Mouse (Mus musculus) kidney, embryonic 15.5 days (tissue): ENCODE data around the gene Oxnad1. TPM values are rescaled to one million over a fixed set of nuclear protein-coding genes. Genes with fewer than 3 reads are reported as not detected.
"Not testable (repeated sequence)": the region's sequence is repeated elsewhere in the genome, so short reads cannot be mapped to it uniquely, and the experiment has no call there.

ENCODE experiments used
- ATAC-seq: fragments of 200-750 bp; cut with Nextera tagmentation; replicated peaks from 2 replicates; pipeline ENCODE4 v1.8.0; 2017; ENCODE audit warnings: moderate TSS enrichment; ENCODE audit not compliant: low FRiP score
- H3K27ac ChIP-seq: fragments of 300-500 bp; sonication (generic); 2 replicates; pipeline ENCODE4 v1.5.1; 2015; ENCODE audit warnings: mild to moderate bottlenecking, inconsistent platforms
- H3K27me3 ChIP-seq: fragments of 300-500 bp; sonication (generic); 2 replicates; pipeline ENCODE4 v1.6.1; 2015; ENCODE audit warnings: inconsistent platforms
- H3K36me3 ChIP-seq: fragments of 300-500 bp; sonication (generic); 2 replicates; pipeline ENCODE4 v1.6.1; 2015; ENCODE audit warnings: inconsistent platforms
- H3K4me1 ChIP-seq: fragments of 300-500 bp; sonication (generic); 2 replicates; pipeline ENCODE4 v1.6.1; 2015; ENCODE audit warnings: inconsistent platforms
- H3K4me2 ChIP-seq: fragments of 300-500 bp; sonication (generic); 2 replicates; pipeline ENCODE4 v1.6.1; 2015; ENCODE audit warnings: moderate library complexity, mild to moderate bottlenecking, inconsistent platforms
- H3K4me3 ChIP-seq: fragments of 300-500 bp; sonication (generic); replicated peaks from 2 replicates; pipeline ENCODE4 v1.5.1; 2015; ENCODE audit warnings: mild to moderate bottlenecking, inconsistent platforms
- H3K9ac ChIP-seq: fragments of 300-500 bp; sonication (generic); 2 replicates; pipeline ENCODE4 v1.6.1; 2015; ENCODE audit warnings: mild to moderate bottlenecking, inconsistent platforms
- H3K9me3 ChIP-seq: fragments of 300-500 bp; sonication (generic); replicated peaks from 2 replicates; pipeline ENCODE4 v1.6.1; 2016; ENCODE audit warnings: inconsistent platforms
- WGBS: fragments of 180-500 bp; shearing (Covaris S2); methylation state at CpG from one replicate; pipeline ENCODE4 v1.1.7; 2015; ENCODE audit warnings: mixed read lengths; 5-methylcytosine and 5-hydroxymethylcytosine counted together
- polyA plus RNA-seq: library from polyadenylated mRNA; unstranded; fragments of >200 nt; fragmentation: Nextera tagmentation; extraction: Ambion mirVana; gene quantifications from 2 replicates; pipeline ENCODE4 v1.2.1, GENCODE M21; 2015

Gene Oxnad1
- polyA plus RNA-seq, 1 experiment from 2014 or later, result 38.7 TPM

GRCm38 (mm10) chr14:32072807-32073206 is 12.4 kb upstream of the Oxnad1 start:
- Histone ChIP-seq H3K27me3 (no peaks in the 10 kb centered on the region), H3K27ac (peak overlapping the region; percentile 82), H3K4me3 (no peak overlapping the region), H3K9ac (no peak overlapping the region), H3K9me3 (no peaks in the 10 kb centered on the region), H3K4me2 (no peak overlapping the region), H3K36me3 (no peaks in the 10 kb centered on the region), H3K4me1 (peaks cover 23% of the 10 kb centered on the region)
- no peak for ATAC-seq

- no peak overlapping the region for H3K9ac ChIP-seq
- H3K27me3 ChIP-seq, result no peaks in the 10 kb centered on the region
- H3K36me3 ChIP-seq, result no peaks in the 10 kb centered on the region
- no peak overlapping the region for H3K4me2 ChIP-seq
- ATAC-seq, result no peak
- H3K4me1 ChIP-seq, result peaks cover 23% of the 10 kb centered on the region
- no peak overlapping the region for H3K4me3 ChIP-seq
- H3K27ac ChIP-seq, result peak overlapping the region; percentile 82
- 29% methylated on average over 8 of the region's 8 CpGs for WGBS
- no peaks in the 10 kb centered on the region for H3K9me3 ChIP-seq
Measured at GRCm38 (mm10) chr14:32073211-32073685, 11.9 kb upstream of the Oxnad1 start.

GRCm38 (mm10) chr14:32073901-32074300 is 11.3 kb upstream of the Oxnad1 start:
- peaks cover 23% of the 10 kb centered on the region for H3K4me1 ChIP-seq
- H3K4me3 ChIP-seq, result no peak overlapping the region
- H3K4me2 ChIP-seq, result no peak overlapping the region
- H3K36me3 ChIP-seq, result no peaks in the 10 kb centered on the region
- peak overlapping the region; percentile 82 for H3K27ac ChIP-seq
- peak; percentile 89 for ATAC-seq
- WGBS, result 27% methylated on average over 7 of the region's 7 CpGs
- H3K9me3 ChIP-seq, result no peaks in the 10 kb centered on the region
- no peak overlapping the region for H3K9ac ChIP-seq
- no peaks in the 10 kb centered on the region for H3K27me3 ChIP-seq

- no peak overlapping the region for H3K9ac ChIP-seq
- no peaks in the 10 kb centered on the region for H3K27me3 ChIP-seq
- ATAC-seq, result no peak
- no peak overlapping the region for H3K27ac ChIP-seq
- no peak overlapping the region for H3K4me3 ChIP-seq
- WGBS, result 41% methylated on average over 8 of the region's 8 CpGs
- no peaks in the 10 kb centered on the region for H3K9me3 ChIP-seq
- H3K4me2 ChIP-seq, result no peak overlapping the region
- H3K4me1 ChIP-seq, result peaks cover 20% of the 10 kb centered on the region
- peaks cover 17% of the 10 kb centered on the region for H3K36me3 ChIP-seq
Measured at GRCm38 (mm10) chr14:32076896-32077575, 8.1 kb upstream of the Oxnad1 start.

GRCm38 (mm10) chr14:32081026-32081425 is 4.1 kb upstream of the Oxnad1 start:
- Histone ChIP-seq H3K4me3 (no peak overlapping the region), H3K27me3 (no peaks in the 10 kb centered on the region)
- no peak for ATAC-seq

GRCm38 (mm10) chr14:32082891-32083290 is 2.3 kb upstream of the Oxnad1 start:
- Histone ChIP-seq H3K27ac (no peak overlapping the region), H3K9me3 (no peaks in the 10 kb centered on the region), H3K4me3 (no peak overlapping the region), H3K36me3 (peaks cover 28% of the 10 kb centered on the region), H3K4me2 (no peak overlapping the region), H3K4me1 (peaks cover 22% of the 10 kb centered on the region), H3K27me3 (no peaks in the 10 kb centered on the region), H3K9ac (no peak overlapping the region)
- WGBS, result 96% methylated on average over 6 of the region's 6 CpGs
- no peak for ATAC-seq

More at GRCm38 (mm10) chr14:32081026-32081425, 4.1 kb upstream of the Oxnad1 start:
- 90% methylated on average over 10 of the region's 10 CpGs for WGBS
- Histone ChIP-seq H3K9me3 (no peaks in the 10 kb centered on the region), H3K9ac (no peak overlapping the region), H3K4me1 (peaks cover 7% of the 10 kb centered on the region; the same call in 1 of the 2 replicates), H3K36me3 (peaks cover 28% of the 10 kb centered on the region), H3K4me2 (no peak overlapping the region), H3K27ac (no peak overlapping the region)

GRCm38 (mm10) chr14:32083466-32083865 is 1.7 kb upstream of the Oxnad1 start:
- no peak overlapping the region for H3K27ac ChIP-seq
- no peaks in the 10 kb centered on the region for H3K27me3 ChIP-seq
- H3K9ac ChIP-seq, result no peak overlapping the region
- WGBS, result 88% methylated on average over 2 of the region's 2 CpGs
- H3K4me3 ChIP-seq, result no peak overlapping the region
- peaks cover 28% of the 10 kb centered on the region for H3K36me3 ChIP-seq
- peaks cover 22% of the 10 kb centered on the region for H3K4me1 ChIP-seq
- no peak overlapping the region for H3K4me2 ChIP-seq
- no peak for ATAC-seq
- H3K9me3 ChIP-seq, result no peaks in the 10 kb centered on the region

- ATAC-seq, result peak; percentile 95
- WGBS, result under 1% methylated on average over 43 of the region's 43 CpGs
- no peaks in the 10 kb centered on the region for H3K27me3 ChIP-seq
- peak within 1 kb of the TSS; percentile 60 for H3K4me2 ChIP-seq
- H3K9me3 ChIP-seq, result no peaks in the 10 kb centered on the region
- H3K4me3 ChIP-seq, result peak within 1 kb of the TSS; percentile 70
- peaks cover 30% of the 10 kb centered on the region for H3K4me1 ChIP-seq
- H3K9ac ChIP-seq, result peak within 1 kb of the TSS; percentile 62
- H3K27ac ChIP-seq, result peak within 1 kb of the TSS; percentile 93
- peaks cover 28% of the 10 kb centered on the region for H3K36me3 ChIP-seq
Measured at GRCm38 (mm10) chr14:32085486-32086201, 470 bp downstream of the Oxnad1 start, which contains the start of gene Dph3. Dph3 (minus strand) TSS chr14:32085729.

GRCm38 (mm10) chr14:32086226-32086625 is 1.1 kb downstream of the Oxnad1 start:
- Histone ChIP-seq H3K4me1 (peaks cover 35% of the 10 kb centered on the region), H3K4me2 (peak overlapping the region; percentile 60), H3K36me3 (peaks cover 22% of the 10 kb centered on the region), H3K27me3 (no peaks in the 10 kb centered on the region), H3K9ac (peak overlapping the region; percentile 62), H3K9me3 (no peaks in the 10 kb centered on the region), H3K27ac (peak overlapping the region; percentile 93), H3K4me3 (peak overlapping the region; percentile 70)
- no peak for ATAC-seq
- WGBS, result 10% methylated on average over 8 of the region's 8 CpGs

- H3K4me2 ChIP-seq, result peak overlapping the region; percentile 60
- H3K36me3 ChIP-seq, result peaks cover 15% of the 10 kb centered on the region
- not testable (repeated sequence) for H3K9ac ChIP-seq, ATAC-seq, H3K27ac ChIP-seq, H3K9me3 ChIP-seq, H3K4me3 ChIP-seq, H3K27me3 ChIP-seq
- peaks cover 44% of the 10 kb centered on the region for H3K4me1 ChIP-seq
- 89% methylated on average over 7 of the region's 7 CpGs for WGBS
Measured at GRCm38 (mm10) chr14:32087584-32088248, 2.5 kb downstream of the Oxnad1 start.

GRCm38 (mm10) chr14:32091124-32091523 is 6.0 kb downstream of the Oxnad1 start:
- Histone ChIP-seq H3K4me1 (peaks cover 39% of the 10 kb centered on the region), H3K9ac (no peak overlapping the region), H3K9me3 (no peaks in the 10 kb centered on the region), H3K36me3 (peaks cover 37% of the 10 kb centered on the region), H3K4me3 (no peak overlapping the region), H3K27me3 (no peaks in the 10 kb centered on the region), H3K4me2 (no peak overlapping the region; the same call in 1 of the 2 replicates), H3K27ac (peak overlapping the region; percentile 76)
- WGBS, result 23% methylated on average over 4 of the region's 4 CpGs
- ATAC-seq, result peak; percentile 73

GRCm38 (mm10) chr14:32091704-32092103 is 6.5 kb downstream of the Oxnad1 start:
- Histone ChIP-seq H3K4me3 (no peak overlapping the region), H3K9me3 (no peaks in the 10 kb centered on the region), H3K4me1 (peaks cover 38% of the 10 kb centered on the region), H3K36me3 (peaks cover 42% of the 10 kb centered on the region), H3K27ac (peak overlapping the region; percentile 76), H3K27me3 (no peaks in the 10 kb centered on the region), H3K9ac (no peak overlapping the region), H3K4me2 (no peak overlapping the region; the same call in 1 of the 2 replicates)
- 55% methylated on average over 4 of the region's 4 CpGs for WGBS
- no peak for ATAC-seq
